Mouse (Mus musculus) hindbrain, embryonic 14.5 days (tissue): ENCODE data around the gene Ggta1. TPM values are rescaled to one million over a fixed set of nuclear protein-coding genes. Genes with fewer than 3 reads are reported as not detected.

ENCODE experiments used
- ATAC-seq: fragments of 200-750 bp; cut with Nextera tagmentation; 2 replicates; pipeline ENCODE4 v1.8.0; 2017; ENCODE audit warnings: moderate number of reproducible peaks, mild to moderate bottlenecking, moderate TSS enrichment, moderate library complexity; ENCODE audit not compliant: low FRiP score
- DNase-seq: peaks from one replicate; pipeline ENCODE4 v3.0.0-alpha.2; 2015; ENCODE audit warnings: low spot score
- H3K27ac ChIP-seq: fragments of 300-500 bp; sonication (generic); 2 replicates; pipeline ENCODE4 v1.5.1; 2014; ENCODE audit warnings: mild to moderate bottlenecking, moderate library complexity
- H3K27me3 ChIP-seq: fragments of 300-500 bp; sonication (generic); 2 replicates; pipeline ENCODE4 v1.6.1; 2014; ENCODE audit warnings: mild to moderate bottlenecking, low read length, mixed read lengths; ENCODE audit not compliant: control insufficient read depth, insufficient read depth
- H3K36me3 ChIP-seq: fragments of 300-500 bp; sonication (generic); replicated peaks from 2 replicates; pipeline ENCODE4 v1.6.1; 2014; ENCODE audit not compliant: control insufficient read depth, insufficient read depth
- H3K4me1 ChIP-seq: fragments of 300-500 bp; sonication (generic); replicated peaks from 2 replicates; pipeline ENCODE4 v1.6.1; 2014; ENCODE audit warnings: antibody characterized with exemption, low read length, mixed read lengths; ENCODE audit not compliant: control insufficient read depth, insufficient read depth
- H3K4me2 ChIP-seq: fragments of 300-500 bp; sonication (generic); replicated peaks from 2 replicates; pipeline ENCODE4 v1.6.1; 2014; ENCODE audit warnings: mild to moderate bottlenecking, moderate library complexity
- H3K4me3 ChIP-seq: fragments of 300-500 bp; sonication (generic); replicated peaks from 2 replicates; pipeline ENCODE4 v1.5.1; 2014; ENCODE audit warnings: mild to moderate bottlenecking, low read length
- H3K9ac ChIP-seq: fragments of 300-500 bp; sonication (generic); 2 replicates; pipeline ENCODE4 v1.6.1; 2014
- H3K9me3 ChIP-seq: fragments of 300-500 bp; sonication (generic); 2 replicates; pipeline ENCODE4 v1.6.1; 2016; ENCODE audit warnings: low read length; ENCODE audit not compliant: control insufficient read depth
- WGBS: fragments of 180-500 bp; shearing (Covaris S2); extraction: QIAGEN DNeasy Blood & Tissue Kit; methylation state at CpG from one replicate; pipeline ENCODE4 v1.1.7; 2014; 5-methylcytosine and 5-hydroxymethylcytosine counted together
- polyA plus RNA-seq: library from polyadenylated mRNA; unstranded; fragments of >200 nt; fragmentation: Nextera tagmentation; extraction: Ambion mirVana; gene quantifications from 2 replicates; pipeline ENCODE4 v1.2.1, GENCODE M21; 2014

The Ggta1 gene
- polyA plus RNA-seq, 1 experiment from 2014 or later, result 8.4 TPM

GRCm38 (mm10) chr2:35464089-35464534 is 1.1 kb upstream of the Ggta1 start:
- ATAC-seq (no peak), DNase-seq (no peak)
- 61% methylated on average over 7 of the region's 7 CpGs for WGBS
- no peak overlapping the region for H3K4me2 ChIP-seq
- H3K4me1 ChIP-seq, result peaks cover 10% of the 10 kb centered on the region; the same call in 1 of the 2 replicates
- peaks cover 21% of the 10 kb centered on the region for H3K27me3 ChIP-seq
- H3K4me3 ChIP-seq, result no peak overlapping the region
- H3K36me3 ChIP-seq, result no peaks in the 10 kb centered on the region
- H3K27ac ChIP-seq, result no peak overlapping the region
- H3K9me3 ChIP-seq, result no peaks in the 10 kb centered on the region
- no peak overlapping the region for H3K9ac ChIP-seq

- no peak overlapping the region; the same call in 1 of the 2 replicates for H3K4me2 ChIP-seq
- peaks cover 10% of the 10 kb centered on the region; the same call in 1 of the 2 replicates for H3K4me1 ChIP-seq
- no peak overlapping the region for H3K4me3 ChIP-seq
- H3K27ac ChIP-seq, result no peak overlapping the region
- WGBS, result 18% methylated on average over 19 of the region's 19 CpGs
- ATAC-seq (0 out of 2 replicates have a peak, but pooled peaks have one; percentile 36), DNase-seq (no peak)
- no peaks in the 10 kb centered on the region for H3K9me3 ChIP-seq
- no peak overlapping the region for H3K9ac ChIP-seq
- no peaks in the 10 kb centered on the region for H3K36me3 ChIP-seq
- H3K27me3 ChIP-seq, result peaks cover 21% of the 10 kb centered on the region
Measured at GRCm38 (mm10) chr2:35463372-35464088, 499 bp upstream of the Ggta1 start.

- WGBS, result under 1% methylated on average over 48 of the region's 52 CpGs
- H3K27me3 ChIP-seq, result peaks cover 21% of the 10 kb centered on the region
- ATAC-seq, result peak; percentile 56
- H3K4me1 ChIP-seq, result peaks cover 10% of the 10 kb centered on the region; the same call in 1 of the 2 replicates
- H3K9ac ChIP-seq, result peak overlapping the region; percentile 68
- no peak for DNase-seq
- H3K27ac ChIP-seq, result 0 out of 2 replicates have a peak overlapping the region, but pooled peaks have one; percentile 12
- H3K4me3 ChIP-seq, result peak overlapping the region; percentile 55
- no peaks in the 10 kb centered on the region for H3K9me3 ChIP-seq
- peak overlapping the region; percentile 96 for H3K4me2 ChIP-seq
- no peaks in the 10 kb centered on the region for H3K36me3 ChIP-seq
Measured at GRCm38 (mm10) chr2:35461971-35462787, 852 bp downstream of the Ggta1 start.

- H3K4me1 ChIP-seq, result peaks cover 10% of the 10 kb centered on the region; the same call in 1 of the 2 replicates
- H3K27ac ChIP-seq, result no peak overlapping the region
- DNase-seq, result no peak
- peak overlapping the region; percentile 96 for H3K4me2 ChIP-seq
- no peak overlapping the region; the same call in 1 of the 2 replicates for H3K9ac ChIP-seq
- no peak for ATAC-seq
- peaks cover 21% of the 10 kb centered on the region for H3K27me3 ChIP-seq
- WGBS, result 5% methylated on average over 19 of the region's 20 CpGs
- H3K9me3 ChIP-seq, result no peaks in the 10 kb centered on the region
- H3K36me3 ChIP-seq, result no peaks in the 10 kb centered on the region
- peak overlapping the region; percentile 55 for H3K4me3 ChIP-seq
Measured at GRCm38 (mm10) chr2:35461131-35461947, 1.7 kb downstream of the Ggta1 start.

- Histone ChIP-seq H3K4me3 (peak overlapping the region; percentile 55), H3K4me1 (peaks cover 10% of the 10 kb centered on the region; the same call in 1 of the 2 replicates), H3K9ac (no peak overlapping the region), H3K27ac (no peak overlapping the region), H3K4me2 (peak overlapping the region; percentile 96), H3K36me3 (no peaks in the 10 kb centered on the region), H3K27me3 (peaks cover 21% of the 10 kb centered on the region), H3K9me3 (no peaks in the 10 kb centered on the region)
- no peak for ATAC-seq
- 21% methylated on average over 6 of the region's 6 CpGs for WGBS
- DNase-seq, result no peak
Measured at GRCm38 (mm10) chr2:35460378-35460880, 2.6 kb downstream of the Ggta1 start.

GRCm38 (mm10) chr2:35459316-35459715 is 3.7 kb downstream of the Ggta1 start:
- no peak overlapping the region for H3K4me3 ChIP-seq
- H3K4me2 ChIP-seq, result no peak overlapping the region
- H3K4me1 ChIP-seq, result peaks cover 10% of the 10 kb centered on the region; the same call in 1 of the 2 replicates
- H3K27ac ChIP-seq, result no peak overlapping the region
- H3K27me3 ChIP-seq, result peaks cover 21% of the 10 kb centered on the region
- no peaks in the 10 kb centered on the region for H3K9me3 ChIP-seq
- DNase-seq, result no peak
- ATAC-seq, result no peak
- H3K36me3 ChIP-seq, result no peaks in the 10 kb centered on the region
- H3K9ac ChIP-seq, result no peak overlapping the region

GRCm38 (mm10) chr2:35458421-35458820 is 4.6 kb downstream of the Ggta1 start:
- DNase-seq (no peak), ATAC-seq (no peak)
- Histone ChIP-seq H3K27ac (no peak overlapping the region), H3K4me1 (peaks cover 10% of the 10 kb centered on the region; the same call in 1 of the 2 replicates), H3K4me2 (no peak overlapping the region), H3K9ac (no peak overlapping the region), H3K36me3 (no peaks in the 10 kb centered on the region), H3K27me3 (peaks cover 21% of the 10 kb centered on the region), H3K9me3 (no peaks in the 10 kb centered on the region), H3K4me3 (no peak overlapping the region)
- 65% methylated on average over 4 of the region's 4 CpGs for WGBS

- Histone ChIP-seq H3K4me2 (no peak overlapping the region), H3K9ac (no peak overlapping the region), H3K9me3 (no peaks in the 10 kb centered on the region), H3K4me3 (no peak overlapping the region), H3K27me3 (no peaks in the 10 kb centered on the region), H3K4me1 (no peaks in the 10 kb centered on the region), H3K36me3 (no peaks in the 10 kb centered on the region), H3K27ac (no peak overlapping the region)
- no peak for ATAC-seq
- DNase-seq, result no peak
- WGBS, result 66% methylated on average over 3 of the region's 3 CpGs
Measured at GRCm38 (mm10) chr2:35453736-35454135, 9.3 kb downstream of the Ggta1 start.
